In genomic region chr6:53592230-53592629, GRCm38 (mm10) we compare ENCODE assay signal across 21 mouse cellular contexts.
DNase-seq lines count a peak whose midpoint lies in the region; ATAC-seq lines count a peak whose summit lies in the region.
"Had no signal": no experiment of that assay in that cellular context is flagged by ENCODE, and none has a peak within 500 bp of the region (broad histone marks: within the 10 kb centered on the region; RNA-seq: fewer than 3 reads in every experiment).

No protein-coding gene starts in this region.

- H3K36me3 ChIP-seq in hindbrain, embryonic 12.5 days = no peaks in the 10 kb centered on the region
- H3K36me3 ChIP-seq: forebrain, embryonic 12.5 days; G1E; limb, embryonic 10.5 days; liver, embryonic 13.5 days; midbrain, embryonic 12.5 days had no signal

- no peak overlapping the region for H3K27ac ChIP-seq in hindbrain, embryonic 12.5 days
- H3K27ac ChIP-seq: forebrain, embryonic 12.5 days; gastrocnemius, adult 2 months; heart, embryonic 13.5 days; hindbrain, postnatal 0 days; limb, embryonic 10.5 days; liver, embryonic 13.5 days; midbrain, embryonic 12.5 days had no signal

- H3K4me3 ChIP-seq in hindbrain, embryonic 12.5 days = no peak overlapping the region
- H3K4me3 ChIP-seq: forebrain, embryonic 12.5 days; gastrocnemius, adult 2 months; heart, embryonic 13.5 days; limb, embryonic 10.5 days; liver, embryonic 13.5 days; midbrain, embryonic 12.5 days had no signal

- no peak overlapping the region for H3K9ac ChIP-seq in hindbrain, embryonic 12.5 days
- H3K9ac ChIP-seq: forebrain, embryonic 12.5 days; heart, embryonic 13.5 days; liver, embryonic 13.5 days; midbrain, embryonic 12.5 days had no signal

- H3K4me2 ChIP-seq in hindbrain, embryonic 12.5 days (replicated peaks) = no peak overlapping the region
- H3K4me2 ChIP-seq: forebrain, embryonic 12.5 days; heart, embryonic 13.5 days; liver, embryonic 13.5 days; midbrain, embryonic 12.5 days had no signal

- peak; percentile 88 for DNase-seq in heart, adult 11 months
- no peak for DNase-seq in heart, postnatal 10 days
- peak; percentile 44 for DNase-seq in lung, postnatal 36 days
- no peak for DNase-seq in lung, postnatal 4 days
- no peak for DNase-seq in Muller cell, postnatal 12 days (ENCODE audit: inconsistent ontology term)
- DNase-seq in layer of hippocampus, adult 11-12 months (ENCODE audit: low spot score) = no peak
- DNase-seq: adrenal gland, postnatal 25 days; cerebellum, adult 8-10 months; gastrocnemius, adult 2 months; kidney, adult 8-10 months; kidney, postnatal 14 days; liver, embryonic 13.5 days had no signal

- H3K9me3 ChIP-seq in hindbrain, embryonic 12.5 days (replicated peaks) = no peaks in the 10 kb centered on the region
- H3K9me3 ChIP-seq: forebrain, embryonic 12.5 days; heart, embryonic 13.5 days; limb, embryonic 10.5 days; liver, embryonic 13.5 days; midbrain, embryonic 12.5 days had no signal

- H3K4me1 ChIP-seq in hindbrain, embryonic 12.5 days = peaks cover 15% of the 10 kb centered on the region
- H3K4me1 ChIP-seq: liver, embryonic 13.5 days had no signal

- intact Hi-C loops in heart, postnatal 10 days (cut with DNase I) = no loop called here

- peak; percentile 66 for ATAC-seq in megakaryocyte progenitor cell, adult 5-6 weeks (replicated peaks; ENCODE audit: poor library complexity)
- no peak for ATAC-seq in hindbrain, embryonic 12.5 days (ENCODE audit: low FRiP score)
- ATAC-seq: CD4-positive, CD25-positive, alpha-beta regulatory T cell, adult 4 months; hindbrain, postnatal 0 days had no signal

- 89% methylated on average over 5 of the region's 5 CpGs for WGBS in hindbrain, embryonic 12.5 days

- H3K27me3 ChIP-seq in hindbrain, embryonic 12.5 days = no peaks in the 10 kb centered on the region
- H3K27me3 ChIP-seq: forebrain, embryonic 12.5 days; heart, embryonic 13.5 days; liver, embryonic 13.5 days; midbrain, embryonic 12.5 days had no signal

Comparison
In these comparisons a context has a peak if more than half of its experiments do, and no peak if none do; other contexts are left out.
1. DNase-seq: peak in heart, adult 11 months (single experiment) and lung, postnatal 36 days (single experiment); none in heart, postnatal 10 days (0 of 2), lung, postnatal 4 days (0 of 2), Muller cell, postnatal 12 days (single experiment) and layer of hippocampus, adult 11-12 months (single experiment).